Mouse (Mus musculus): ENCODE results near the gene Spns2. TPM values are rescaled to one million over a fixed set of nuclear protein-coding genes. Genes with fewer than 3 reads are reported as not detected.
A peak's percentile ranks its signal among the peaks of the same experiment; 100 is the strongest.

The Spns2 gene
- polyA plus RNA-seq, 1 experiment from 2014 or later = 4.7 TPM

GRCm38 (mm10) chr11:72523711-72524110 lies 34.0 kb upstream of the Spns2 start:
- no peaks in the 10 kb centered on the region for H3K4me1 ChIP-seq (ENCODE audit: control insufficient read depth, insufficient read depth, low read length)
- no peak overlapping the region for H3K4me3 ChIP-seq (ENCODE audit: low read depth, low read length)
- H3K9me3 ChIP-seq (ENCODE audit: control insufficient read depth, low read length) = no peaks in the 10 kb centered on the region
- ATAC-seq (ENCODE audit: low FRiP score) = no peak
- H3K9ac ChIP-seq (ENCODE audit: low read length) = no peak overlapping the region
- peak; percentile 37 for DNase-seq (ENCODE audit: low spot score, missing footprints)
- H3K27ac ChIP-seq (ENCODE audit: low read depth, low read length) = no peak overlapping the region
- H3K36me3 ChIP-seq (ENCODE audit: control insufficient read depth, insufficient read depth, low read length) = no peaks in the 10 kb centered on the region
- no peaks in the 10 kb centered on the region for H3K27me3 ChIP-seq (ENCODE audit: control insufficient read depth, insufficient read depth, low read length)
- WGBS = 59% methylated on average over 4 of the region's 4 CpGs
- H3K4me2 ChIP-seq = no peak overlapping the region

GRCm38 (mm10) chr11:72522616-72523041 lies 32.9 kb upstream of the Spns2 start:
- no peak for ATAC-seq (ENCODE audit: low FRiP score)
- no peak overlapping the region for H3K9ac ChIP-seq (ENCODE audit: low read length)
- no peaks in the 10 kb centered on the region for H3K9me3 ChIP-seq (ENCODE audit: control insufficient read depth, low read length)
- H3K4me3 ChIP-seq (ENCODE audit: low read depth, low read length) = no peak overlapping the region
- no peaks in the 10 kb centered on the region for H3K36me3 ChIP-seq (ENCODE audit: control insufficient read depth, insufficient read depth, low read length)
- no peaks in the 10 kb centered on the region for H3K27me3 ChIP-seq (ENCODE audit: control insufficient read depth, insufficient read depth, low read length)
- no peaks in the 10 kb centered on the region for H3K4me1 ChIP-seq (ENCODE audit: control insufficient read depth, insufficient read depth, low read length)
- 88% methylated on average over 5 of the region's 5 CpGs for WGBS
- no peak overlapping the region for H3K27ac ChIP-seq (ENCODE audit: low read depth, low read length)
- H3K4me2 ChIP-seq = no peak overlapping the region
- peak; percentile 53 for DNase-seq (ENCODE audit: low spot score, missing footprints)

GRCm38 (mm10) chr11:72521598-72522541 lies 32.2 kb upstream of the Spns2 start:
- ATAC-seq (ENCODE audit: low FRiP score) = no peak
- 81% methylated on average over 5 of the region's 5 CpGs for WGBS
- no peaks in the 10 kb centered on the region for H3K27me3 ChIP-seq (ENCODE audit: control insufficient read depth, insufficient read depth, low read length)

GRCm38 (mm10) chr11:72519895-72520294 lies 30.2 kb upstream of the Spns2 start:
- H3K4me3 ChIP-seq (ENCODE audit: low read depth, low read length) = no peak overlapping the region
- H3K36me3 ChIP-seq (ENCODE audit: control insufficient read depth, insufficient read depth, low read length) = no peaks in the 10 kb centered on the region
- no peak for DNase-seq (ENCODE audit: low spot score, missing footprints)
- no peaks in the 10 kb centered on the region for H3K9me3 ChIP-seq (ENCODE audit: control insufficient read depth, low read length)
- 71% methylated on average over 3 of the region's 3 CpGs for WGBS
- H3K27me3 ChIP-seq (ENCODE audit: control insufficient read depth, insufficient read depth, low read length) = no peaks in the 10 kb centered on the region
- ATAC-seq (ENCODE audit: low FRiP score) = no peak
- H3K4me1 ChIP-seq (ENCODE audit: control insufficient read depth, insufficient read depth, low read length) = no peaks in the 10 kb centered on the region
- H3K4me2 ChIP-seq = no peak overlapping the region
- no peak overlapping the region for H3K27ac ChIP-seq (ENCODE audit: low read depth, low read length)
- H3K9ac ChIP-seq (ENCODE audit: low read length) = no peak overlapping the region

More at GRCm38 (mm10) chr11:72521598-72522541, 32.2 kb upstream of the Spns2 start:
- no peak for DNase-seq (ENCODE audit: low spot score, missing footprints)
- Histone ChIP-seq H3K4me2 (no peak overlapping the region), H3K9ac (ENCODE audit: low read length) (no peak overlapping the region), H3K27ac (ENCODE audit: low read depth, low read length) (no peak overlapping the region), H3K4me1 (ENCODE audit: control insufficient read depth, insufficient read depth, low read length) (no peaks in the 10 kb centered on the region), H3K4me3 (ENCODE audit: low read depth, low read length) (no peak overlapping the region), H3K36me3 (ENCODE audit: control insufficient read depth, insufficient read depth, low read length) (no peaks in the 10 kb centered on the region), H3K9me3 (ENCODE audit: control insufficient read depth, low read length) (no peaks in the 10 kb centered on the region)

- Histone ChIP-seq H3K27ac (ENCODE audit: low read depth, low read length) (no peak overlapping the region), H3K9me3 (ENCODE audit: control insufficient read depth, low read length) (no peaks in the 10 kb centered on the region), H3K4me2 (no peak overlapping the region), H3K4me1 (ENCODE audit: control insufficient read depth, insufficient read depth, low read length) (no peaks in the 10 kb centered on the region), H3K36me3 (ENCODE audit: control insufficient read depth, insufficient read depth, low read length) (no peaks in the 10 kb centered on the region), H3K4me3 (ENCODE audit: low read depth, low read length) (no peak overlapping the region), H3K27me3 (ENCODE audit: control insufficient read depth, insufficient read depth, low read length) (no peaks in the 10 kb centered on the region), H3K9ac (ENCODE audit: low read length) (no peak overlapping the region)
- peak; percentile 39 for DNase-seq (ENCODE audit: low spot score, missing footprints)
- no peak for ATAC-seq (ENCODE audit: low FRiP score)
- whole genome bisulfite sequencing = 84% methylated on average over 4 of the region's 4 CpGs
These were observed 29.5 kb upstream of the Spns2 start for GRCm38 (mm10) chr11:72519189-72519588.

GRCm38 (mm10) chr11:72518449-72518848 lies 28.7 kb upstream of the Spns2 start:
- Histone ChIP-seq H3K27ac (ENCODE audit: low read depth, low read length) (no peak overlapping the region), H3K9ac (ENCODE audit: low read length) (no peak overlapping the region), H3K36me3 (ENCODE audit: control insufficient read depth, insufficient read depth, low read length) (no peaks in the 10 kb centered on the region), H3K27me3 (ENCODE audit: control insufficient read depth, insufficient read depth, low read length) (no peaks in the 10 kb centered on the region), H3K4me3 (ENCODE audit: low read depth, low read length) (no peak overlapping the region), H3K4me2 (no peak overlapping the region), H3K4me1 (ENCODE audit: control insufficient read depth, insufficient read depth, low read length) (no peaks in the 10 kb centered on the region), H3K9me3 (ENCODE audit: control insufficient read depth, low read length) (no peaks in the 10 kb centered on the region)
- DNase-seq (ENCODE audit: low spot score, missing footprints) (no peak), ATAC-seq (ENCODE audit: low FRiP score) (no peak)
- 58% methylated on average over 2 of the region's 2 CpGs for WGBS

- ATAC-seq (ENCODE audit: low FRiP score) = no peak
- no peak overlapping the region for H3K4me3 ChIP-seq (ENCODE audit: low read depth, low read length)
These were observed 25.3 kb upstream of the Spns2 start for GRCm38 (mm10) chr11:72514967-72515366.

GRCm38 (mm10) chr11:72508651-72509050 lies 18.9 kb upstream of the Spns2 start:
- Histone ChIP-seq H3K9me3 (ENCODE audit: control insufficient read depth, low read length) (no peaks in the 10 kb centered on the region), H3K36me3 (ENCODE audit: control insufficient read depth, insufficient read depth, low read length) (no peaks in the 10 kb centered on the region), H3K4me1 (ENCODE audit: control insufficient read depth, insufficient read depth, low read length) (no peaks in the 10 kb centered on the region), H3K9ac (ENCODE audit: low read length) (no peak overlapping the region), H3K4me2 (no peak overlapping the region), H3K27me3 (ENCODE audit: control insufficient read depth, insufficient read depth, low read length) (no peaks in the 10 kb centered on the region), H3K27ac (ENCODE audit: low read depth, low read length) (no peak overlapping the region), H3K4me3 (ENCODE audit: low read depth, low read length) (no peak overlapping the region)
- no peak for ATAC-seq (ENCODE audit: low FRiP score)
- 91% methylated on average over 5 of the region's 5 CpGs for WGBS
- peak; percentile 41 for DNase-seq (ENCODE audit: low spot score, missing footprints)

More at GRCm38 (mm10) chr11:72514967-72515366, 25.3 kb upstream of the Spns2 start:
- DNase-seq (ENCODE audit: low spot score, missing footprints) = no peak
- Histone ChIP-seq H3K36me3 (ENCODE audit: control insufficient read depth, insufficient read depth, low read length) (no peaks in the 10 kb centered on the region), H3K27ac (ENCODE audit: low read depth, low read length) (no peak overlapping the region), H3K4me1 (ENCODE audit: control insufficient read depth, insufficient read depth, low read length) (no peaks in the 10 kb centered on the region), H3K9ac (ENCODE audit: low read length) (no peak overlapping the region), H3K27me3 (ENCODE audit: control insufficient read depth, insufficient read depth, low read length) (no peaks in the 10 kb centered on the region), H3K9me3 (ENCODE audit: control insufficient read depth, low read length) (no peaks in the 10 kb centered on the region), H3K4me2 (no peak overlapping the region)
- 70% methylated on average over 3 of the region's 3 CpGs for WGBS

GRCm38 (mm10) chr11:72507651-72508050 lies 17.9 kb upstream of the Spns2 start:
- H3K9ac ChIP-seq (ENCODE audit: low read length) = no peak overlapping the region
- no peak overlapping the region for H3K27ac ChIP-seq (ENCODE audit: low read depth, low read length)
- ATAC-seq (ENCODE audit: low FRiP score) = no peak
- H3K9me3 ChIP-seq (ENCODE audit: control insufficient read depth, low read length) = no peaks in the 10 kb centered on the region
- H3K4me3 ChIP-seq (ENCODE audit: low read depth, low read length) = no peak overlapping the region
- no peaks in the 10 kb centered on the region for H3K27me3 ChIP-seq (ENCODE audit: control insufficient read depth, insufficient read depth, low read length)
- H3K4me2 ChIP-seq = no peak overlapping the region
- H3K4me1 ChIP-seq (ENCODE audit: control insufficient read depth, insufficient read depth, low read length) = no peaks in the 10 kb centered on the region
- H3K36me3 ChIP-seq (ENCODE audit: control insufficient read depth, insufficient read depth, low read length) = no peaks in the 10 kb centered on the region
- peak; percentile 37 for DNase-seq (ENCODE audit: low spot score, missing footprints)
